Mouse (Mus musculus) v-Abl transformed pro-B cells (cell line): ENCODE measurements around the gene Gatd1.
"Not testable (repeated sequence)": the region's sequence is repeated elsewhere in the genome, so short reads cannot be mapped to it uniquely, and the experiment has no call there.

ENCODE experiments used
- in situ Hi-C, 2 experiments: fragments of 400-800 bp; cut with MboI; formaldehyde crosslinking; loops; one replicate each; pipeline ENCODE4 v1.15.1; 2025; ENCODE audit not compliant: unreplicated experiment in 2 of 2

Gene Gatd1

DNA sequence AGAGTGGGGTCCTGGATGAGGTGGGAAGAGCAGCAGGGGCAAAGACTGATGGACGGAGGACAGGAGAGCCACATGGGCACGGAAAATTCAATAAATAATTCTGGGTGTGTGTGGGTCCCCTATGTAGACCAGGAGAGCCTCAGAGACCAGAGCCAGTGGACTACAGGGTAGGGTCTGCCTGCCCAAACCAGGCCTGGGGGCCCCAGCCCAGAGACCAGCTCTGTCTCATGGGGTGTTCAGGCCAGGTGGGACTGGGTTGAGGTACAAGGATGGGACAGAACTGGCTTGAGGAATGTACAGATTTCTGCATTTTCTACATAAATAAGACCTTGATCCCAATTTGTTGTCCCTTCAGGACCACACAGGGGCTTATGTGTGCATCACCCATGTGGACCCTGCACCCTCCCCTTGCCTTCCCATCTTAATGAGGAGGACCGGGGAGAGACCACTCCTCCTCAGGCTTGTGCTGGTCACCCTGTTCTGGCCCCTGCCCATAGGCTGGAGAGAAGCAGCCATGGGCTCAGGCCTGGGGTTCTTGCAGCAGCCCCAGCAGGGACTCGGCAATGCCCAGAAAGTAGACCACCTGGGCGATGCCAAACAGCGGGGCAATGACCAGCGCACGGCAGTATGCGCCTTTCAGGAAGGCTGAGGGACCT lies 16.8 kb upstream of the Gatd1 start:
- in situ Hi-C loops: no loop called here

DNA sequence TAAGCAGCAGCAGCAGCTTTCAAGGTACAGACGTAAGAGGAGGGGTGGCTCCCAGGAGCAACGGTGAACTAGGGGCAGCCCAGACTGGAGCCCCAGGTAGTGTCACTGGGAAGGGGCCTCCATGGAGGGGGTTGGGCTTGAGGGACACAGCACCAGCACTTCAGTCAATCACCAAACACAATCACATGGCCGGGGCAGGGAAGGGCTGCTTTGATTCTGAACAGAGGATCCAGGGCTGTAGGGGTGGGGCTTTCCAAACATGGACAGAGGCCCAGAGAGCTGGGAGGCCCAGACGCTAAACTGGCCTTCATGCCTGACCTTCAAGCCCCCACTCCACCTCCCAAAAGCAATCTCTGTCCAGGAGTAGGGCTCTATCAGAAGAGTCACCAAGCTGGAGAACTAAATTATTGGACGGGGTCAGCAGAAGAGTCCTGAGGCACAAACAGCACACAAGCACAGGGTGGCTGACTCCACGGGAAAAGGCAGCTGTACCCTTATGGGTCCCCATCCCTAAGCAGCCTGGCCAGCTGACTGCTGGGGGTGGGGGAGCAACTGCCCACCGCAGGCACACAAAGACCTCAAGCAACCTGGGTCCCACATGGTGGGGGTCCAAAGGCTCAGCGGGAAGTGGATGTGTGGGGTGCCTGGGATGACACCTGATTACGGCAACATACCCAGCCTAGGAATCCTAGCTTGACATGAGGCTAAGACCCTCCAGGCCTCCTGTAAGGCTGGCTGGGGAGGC lies 16.1 kb upstream of the Gatd1 start:
- in situ Hi-C loops: no loop called here

- in situ Hi-C loops: no loop called here
Measured at GRCm38 (mm10) chr7:141429310-141429709, 15.4 kb upstream of the Gatd1 start, which contains the start of gene Cend1. TSS of gene Cend1 (minus strand) at chr7:141429491.

DNA sequence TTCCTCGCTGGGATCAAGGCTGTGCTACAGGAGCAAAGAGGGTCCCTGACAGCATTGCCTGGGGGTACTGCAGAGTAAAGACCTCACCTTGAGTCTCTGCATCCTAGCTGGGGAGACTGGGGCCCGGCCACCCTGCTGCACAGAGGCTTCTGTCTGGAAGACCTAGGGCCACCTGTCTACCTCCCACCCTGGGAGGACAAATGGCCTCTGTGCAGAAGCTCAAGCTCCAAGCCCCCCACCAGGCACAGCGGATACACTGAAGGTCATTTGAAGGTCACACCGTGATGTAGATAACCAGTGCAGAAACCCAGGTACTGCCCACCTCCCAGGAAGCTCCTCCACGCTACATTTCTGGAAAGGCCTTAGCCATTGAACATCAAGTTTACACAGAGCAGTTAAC lies 14.8 kb upstream of the Gatd1 start:
- in situ Hi-C loops: no loop called here

GRCm38 (mm10) chr7:141426948-141427730 lies 13.2 kb upstream of the Gatd1 start:
- in situ Hi-C loops: no loop called here

GRCm38 (mm10) chr7:141423811-141424210 lies 9.9 kb upstream of the Gatd1 start:
- in situ Hi-C loops: no loop called here

DNA sequence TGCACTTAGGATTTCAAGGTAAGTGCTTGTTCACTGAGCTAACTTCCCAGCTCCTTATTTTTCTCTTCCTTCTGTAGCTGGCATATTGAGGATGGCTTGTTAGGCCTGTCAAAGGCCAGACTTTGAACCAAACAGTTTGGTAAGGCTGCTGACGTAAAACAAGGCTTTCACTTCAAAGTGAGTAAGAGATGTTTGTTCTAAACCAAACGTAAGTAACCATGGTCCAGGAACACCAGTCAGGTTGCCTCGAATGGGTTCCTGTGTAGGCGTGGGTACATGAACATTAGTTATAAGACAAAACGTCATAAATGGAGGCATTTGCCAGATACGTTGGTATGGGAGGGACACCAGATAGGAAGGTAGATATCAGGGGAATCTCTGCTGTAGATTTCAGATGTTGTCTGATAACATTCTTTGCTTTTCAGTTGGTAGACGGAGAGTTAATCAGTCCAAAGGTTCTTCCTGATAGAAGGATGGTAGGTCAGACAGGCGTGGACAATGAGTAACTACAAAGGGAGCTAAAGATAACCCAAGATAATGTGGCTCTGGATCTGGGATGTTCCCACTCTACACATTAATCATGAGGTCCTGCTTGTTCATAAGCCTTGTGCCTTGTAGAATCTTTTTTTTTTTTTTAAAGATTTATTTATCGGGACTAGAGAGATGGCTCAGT lies 6.2 kb upstream of the Gatd1 start:
- in situ Hi-C loops: no loop called here

DNA sequence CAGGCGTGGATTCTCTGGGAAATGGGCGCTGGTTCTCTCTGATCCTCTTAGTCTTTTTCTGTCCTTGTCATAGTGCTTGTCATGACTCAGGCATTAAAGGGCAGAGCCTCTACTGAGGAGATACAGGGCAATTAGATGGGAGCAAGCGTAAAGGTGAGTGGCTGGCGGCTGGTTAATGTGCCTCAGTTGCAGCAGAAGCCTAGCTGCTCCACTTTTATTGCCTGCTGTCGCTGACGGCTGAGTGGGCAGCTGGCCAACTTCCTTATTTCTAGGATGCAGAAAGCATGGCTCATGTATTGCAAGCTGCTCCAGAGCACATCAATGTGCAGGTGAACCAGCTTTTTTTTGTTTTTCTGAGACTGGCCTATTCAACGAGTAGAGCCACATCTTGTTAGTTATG lies 5.0 kb upstream of the Gatd1 start:
- in situ Hi-C loops: no loop called here

DNA sequence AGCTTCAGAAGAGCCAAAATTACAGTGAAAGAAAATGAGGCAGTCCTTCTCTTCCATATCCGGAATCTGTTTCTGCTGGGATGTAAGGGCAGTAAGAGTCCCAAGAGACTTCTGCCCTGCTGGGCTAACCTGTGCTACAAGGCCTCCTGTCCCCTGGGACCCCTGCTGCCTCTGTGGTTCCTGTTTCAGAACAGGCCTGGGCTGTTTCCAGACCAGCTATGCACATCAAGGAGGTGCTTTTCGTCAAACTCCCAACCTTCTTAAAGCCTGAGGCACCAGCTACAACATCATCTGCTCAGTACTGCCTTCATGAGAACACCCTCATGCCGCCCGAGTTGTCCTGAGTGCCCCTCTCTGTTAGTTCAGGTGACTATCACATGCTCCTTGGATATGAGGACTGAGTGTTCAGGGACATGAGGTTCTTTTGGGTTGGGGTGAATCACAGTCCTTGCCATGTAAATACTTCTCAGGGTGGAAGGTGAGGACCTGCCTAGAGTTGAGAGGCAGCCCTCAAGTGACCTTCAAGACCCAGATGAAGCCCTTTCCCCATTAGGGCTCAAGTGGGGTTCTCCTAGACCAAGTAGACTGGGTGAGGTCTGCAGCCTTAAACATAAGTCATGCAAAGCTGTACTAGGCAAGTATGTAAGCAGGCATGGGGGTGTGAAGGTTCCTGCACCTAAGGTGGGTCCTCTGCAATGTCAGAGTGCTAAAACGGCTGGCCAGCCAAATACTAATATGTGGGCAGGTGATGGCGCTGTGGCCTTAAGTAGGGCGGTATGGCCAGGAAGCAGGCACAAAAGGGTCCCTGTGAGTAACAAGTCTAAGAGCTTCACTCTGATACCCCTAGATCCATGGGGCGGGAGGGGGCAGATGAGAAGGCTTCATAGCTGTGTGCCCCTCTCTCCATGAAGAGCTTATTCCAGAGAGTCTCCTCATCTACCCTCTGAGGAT lies 4.1 kb upstream of the Gatd1 start:
- in situ Hi-C loops: no loop called here

DNA sequence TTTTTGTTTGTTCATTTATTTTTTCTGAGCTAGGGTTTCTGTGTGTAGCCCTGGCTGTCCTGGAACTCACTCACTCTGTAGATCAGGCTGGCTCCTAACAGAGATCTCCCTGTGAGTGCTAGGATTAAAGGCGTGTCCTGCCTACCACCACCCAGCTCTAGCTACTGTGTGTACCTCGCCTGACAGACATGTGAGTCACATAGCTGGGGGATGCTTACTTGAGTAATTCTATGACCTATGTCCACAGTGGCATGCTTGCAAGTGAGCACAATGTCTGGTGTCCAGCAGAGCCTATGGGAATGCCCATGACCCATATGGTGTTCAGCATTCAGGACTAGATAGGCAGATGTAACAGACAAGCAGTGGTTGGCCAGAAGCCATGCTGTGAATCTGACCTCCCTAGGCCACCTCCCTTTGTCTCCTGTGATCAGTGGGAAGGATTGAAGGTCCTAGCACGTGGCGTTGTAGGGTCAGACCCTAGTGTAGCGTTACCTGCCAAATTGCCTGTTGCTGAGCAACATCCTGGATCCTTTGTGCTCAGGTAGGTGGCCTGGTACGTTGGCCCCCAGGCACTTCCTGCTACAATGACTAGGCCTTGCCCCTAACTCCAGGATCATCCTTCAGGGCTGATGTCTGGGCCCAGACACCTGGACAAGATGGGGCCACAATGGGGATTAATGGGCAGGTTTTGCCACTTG lies 2.4 kb upstream of the Gatd1 start:
- in situ Hi-C loops: no loop called here

- in situ Hi-C loops: loop anchor here (5.0 kb wide), 3 partner anchors 39 to 114 kb away; partner anchors contain the start of gene Pnpla2 (in 1 of the 2)
Measured at GRCm38 (mm10) chr7:141413331-141413730, 605 bp downstream of the Gatd1 start.

- in situ Hi-C loops: loop anchor here (5.0 kb wide), 3 partner anchors 41 to 116 kb away; partner anchors contain the start of gene Pnpla2 (in 1 of the 2)
Measured at GRCm38 (mm10) chr7:141411667-141412066, 2.3 kb downstream of the Gatd1 start.

GRCm38 (mm10) chr7:141410631-141411030 lies 3.3 kb downstream of the Gatd1 start:
- in situ Hi-C loops: loop anchor here (5.0 kb wide), 3 partner anchors 42 to 117 kb away; partner anchors contain the start of gene Pnpla2 (in 1 of the 2)

DNA sequence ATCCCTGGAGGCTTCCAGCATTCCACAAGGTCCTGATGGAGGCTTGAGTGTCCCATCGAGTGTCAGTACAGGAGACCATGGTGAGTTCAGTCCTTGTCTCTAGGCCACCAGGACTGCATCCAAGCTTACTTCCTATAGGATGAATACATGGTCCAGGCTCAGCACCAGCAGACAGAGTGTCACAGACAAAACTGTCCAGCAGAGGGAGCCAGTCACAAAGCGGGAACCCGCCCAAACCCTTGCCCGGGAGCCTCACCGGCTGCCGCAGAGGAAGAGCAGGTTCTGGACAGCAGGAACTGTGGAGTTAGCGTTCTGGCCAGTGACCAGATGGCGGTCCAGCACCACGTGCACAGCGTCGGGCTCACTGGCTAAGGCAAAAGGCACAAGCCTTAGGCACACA lies 5.1 kb downstream of the Gatd1 start:
- in situ Hi-C loops: no loop called here

- in situ Hi-C loops: not testable (repeated sequence)
Measured at GRCm38 (mm10) chr7:141407670-141408069, 6.3 kb downstream of the Gatd1 start.

DNA sequence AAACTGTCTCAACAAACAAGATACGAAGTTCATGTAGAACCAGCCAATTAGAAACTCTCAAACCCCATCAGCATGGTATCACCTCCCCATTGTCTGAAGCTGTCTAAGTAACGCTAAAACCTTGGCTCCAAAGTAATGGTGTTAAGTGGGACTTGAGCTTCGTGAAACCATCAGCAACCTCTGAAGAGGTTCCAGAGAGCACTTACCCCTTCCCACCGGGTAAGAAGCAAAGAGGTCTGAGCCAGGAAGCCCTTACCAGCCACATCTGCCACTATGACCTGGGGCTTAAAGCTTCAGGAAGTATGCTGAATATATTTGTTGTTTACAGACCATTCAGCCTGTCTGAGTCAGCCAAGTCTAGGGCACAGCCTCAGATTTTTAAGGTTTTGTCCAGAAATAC lies 8.5 kb downstream of the Gatd1 start:
- in situ Hi-C loops: no loop called here

- in situ Hi-C loops: no loop called here
Measured at GRCm38 (mm10) chr7:141403305-141403704, 10.6 kb downstream of the Gatd1 start.

DNA sequence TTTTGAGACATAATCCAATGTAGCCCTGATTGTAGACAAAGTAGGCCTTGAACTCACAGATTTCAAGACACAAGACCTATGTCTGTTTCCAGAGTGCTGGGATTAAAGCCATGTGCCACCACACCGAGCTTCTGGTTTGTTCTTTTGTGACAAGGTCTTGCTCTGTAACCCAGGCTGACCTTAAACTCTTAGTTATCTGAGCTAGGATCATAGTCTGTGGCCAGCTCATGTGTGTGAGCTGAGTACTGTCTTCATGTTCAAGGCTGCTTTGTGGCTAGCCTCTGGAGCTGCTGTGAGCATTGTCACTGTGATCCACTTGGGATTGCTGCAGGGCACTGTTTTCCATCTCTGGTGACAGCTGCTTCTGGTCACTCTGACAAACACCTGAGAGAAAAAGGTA lies 18.6 kb downstream of the Gatd1 start:
- in situ Hi-C loops: no loop called here

DNA sequence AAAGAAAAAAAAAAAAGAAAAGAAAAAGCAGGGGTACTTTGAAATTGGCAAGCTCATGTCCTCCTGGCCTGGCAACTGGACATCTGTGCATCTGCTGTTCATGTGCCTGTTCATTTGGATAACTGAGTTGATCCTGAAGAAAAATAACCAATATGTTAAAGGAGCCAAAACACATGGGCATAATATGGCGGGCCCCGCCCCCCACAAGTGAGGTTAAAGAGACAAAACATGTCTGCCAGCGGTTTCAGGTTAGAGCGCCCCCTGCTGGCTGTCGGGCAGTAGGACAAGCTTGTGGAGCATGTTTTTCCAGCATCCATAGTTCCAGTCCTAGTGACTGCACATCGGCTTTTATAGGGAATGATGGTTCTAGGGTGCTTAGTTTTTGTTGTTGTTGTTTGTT lies 19.2 kb downstream of the Gatd1 start:
- in situ Hi-C loops: no loop called here
